Mouse (Mus musculus) lung, adult 18-20 months (tissue): ENCODE measurements around the gene Gm28305.

ENCODE experiments used
- DNase-seq, 2 experiments: peaks; one replicate each; pipeline ENCODE4 v3.0.0; 2022; ENCODE audit warnings: mixed read lengths in 2 of 2

Gene Gm28305

DNA sequence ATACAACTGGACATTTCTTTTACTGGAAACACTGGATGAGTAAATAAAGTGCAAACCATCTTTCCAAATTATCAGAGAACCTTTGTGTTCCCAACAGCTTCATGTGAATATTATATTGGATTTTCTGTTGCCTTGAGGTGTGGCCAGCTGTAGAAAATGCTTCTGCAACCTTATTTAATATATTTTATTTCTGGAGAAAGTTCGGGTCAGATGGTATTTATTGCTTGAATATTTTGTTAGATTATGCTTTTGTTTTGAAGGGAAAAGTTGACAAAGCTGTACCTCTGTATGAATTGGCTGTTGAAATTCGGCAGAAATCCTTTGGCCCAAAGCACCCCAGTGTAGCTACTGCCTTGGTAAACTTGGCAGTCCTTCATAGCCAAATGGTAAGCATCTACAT lies at the start of gene Gm28305:
Gene Gm28305 (plus strand): TSS at position 301 of the 400 bp plus-strand sequence.
- no peak for DNase-seq

- peak in 1 of 2 experiments; percentile 26 for DNase-seq
Observed at GRCm38 (mm10) chr9:103996496-103996895, 44.0 kb upstream of the Gm28305 start.

DNA sequence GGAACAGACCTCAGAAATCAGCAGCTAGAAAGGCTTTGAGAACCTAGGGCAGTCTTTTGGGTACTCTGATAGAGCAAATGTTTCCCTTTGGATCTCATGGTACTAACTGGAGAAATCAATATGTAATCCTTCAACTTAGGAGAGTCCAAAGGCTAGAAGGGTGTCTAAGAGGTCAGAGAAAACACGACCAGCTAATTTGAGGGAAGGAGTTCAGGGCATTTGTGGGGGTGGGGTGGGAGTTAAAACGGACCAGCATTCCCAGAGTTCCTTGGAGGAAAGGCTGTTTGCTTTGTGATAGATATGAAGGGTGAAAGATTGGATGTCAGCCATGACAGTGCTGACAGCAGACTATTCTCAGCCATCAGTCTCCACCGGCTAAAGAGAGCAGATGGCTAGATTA lies 39.9 kb upstream of the Gm28305 start:
- DNase-seq: no peak

GRCm38 (mm10) chr9:104001921-104002859 lies 38.3 kb upstream of the Gm28305 start, which contains the start of gene Nphp3:
TSS of gene Nphp3 (plus strand) at chr9:104002544.
- DNase-seq: peak; percentile 100

GRCm38 (mm10) chr9:104002913-104003330 lies 37.5 kb upstream of the Gm28305 start:
- DNase-seq: peak; percentile 70

- DNase-seq: no peak
Observed at GRCm38 (mm10) chr9:104014526-104014925, 25.9 kb upstream of the Gm28305 start.

DNA sequence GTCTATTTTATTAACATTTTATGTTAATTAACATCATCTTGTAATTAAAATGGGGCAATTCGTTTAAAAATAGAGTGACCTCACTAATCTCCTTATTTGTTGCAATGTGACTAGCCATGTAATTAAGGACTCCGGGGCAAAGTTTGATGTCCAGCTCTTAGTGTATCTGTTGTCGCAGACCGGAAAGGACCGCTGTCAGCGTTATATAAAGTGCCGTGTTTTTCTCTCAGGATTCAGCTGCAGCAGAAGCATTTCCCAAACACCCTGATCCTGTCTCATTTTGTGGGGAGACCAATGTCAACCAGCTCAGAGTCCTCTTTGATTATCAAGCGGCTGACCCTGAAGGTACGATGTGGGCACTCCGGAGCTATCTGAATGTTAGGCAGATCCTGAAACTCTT lies 19.4 kb upstream of the Gm28305 start:
- no peak for DNase-seq

GRCm38 (mm10) chr9:104027186-104027585 lies 13.3 kb upstream of the Gm28305 start:
- DNase-seq: no peak

DNA sequence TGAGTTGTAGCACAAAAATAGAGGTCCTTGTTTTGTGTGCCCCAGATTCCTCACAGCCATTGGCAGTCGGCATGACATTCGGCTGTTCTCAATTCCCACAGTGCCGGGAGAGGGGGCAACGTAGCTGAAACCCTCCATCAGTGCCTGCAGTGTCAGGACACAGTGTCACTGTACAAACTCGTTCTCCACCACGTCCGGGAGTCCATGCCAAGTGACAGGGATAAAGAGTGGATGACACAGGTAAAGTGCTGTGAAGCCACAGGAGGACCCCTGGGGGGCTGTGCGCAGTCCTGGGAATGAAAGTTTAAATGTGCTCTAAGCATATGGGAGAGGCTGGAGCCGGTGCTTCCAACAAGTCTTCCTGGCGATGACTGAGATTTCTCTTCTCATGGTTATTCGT lies 10.6 kb upstream of the Gm28305 start:
- DNase-seq: no peak

GRCm38 (mm10) chr9:104034231-104034630 lies 6.2 kb upstream of the Gm28305 start:
- no peak for DNase-seq

- DNase-seq: no peak
Observed at GRCm38 (mm10) chr9:104034718-104035117, 5.7 kb upstream of the Gm28305 start.

- DNase-seq: peak; percentile 71 to 77
Observed at GRCm38 (mm10) chr9:104035261-104036015, 5.0 kb upstream of the Gm28305 start.

- no peak for DNase-seq
Observed at GRCm38 (mm10) chr9:104038266-104038665, 2.2 kb upstream of the Gm28305 start.

- DNase-seq: no peak
Observed at GRCm38 (mm10) chr9:104039031-104039695, 1.3 kb upstream of the Gm28305 start.

DNA sequence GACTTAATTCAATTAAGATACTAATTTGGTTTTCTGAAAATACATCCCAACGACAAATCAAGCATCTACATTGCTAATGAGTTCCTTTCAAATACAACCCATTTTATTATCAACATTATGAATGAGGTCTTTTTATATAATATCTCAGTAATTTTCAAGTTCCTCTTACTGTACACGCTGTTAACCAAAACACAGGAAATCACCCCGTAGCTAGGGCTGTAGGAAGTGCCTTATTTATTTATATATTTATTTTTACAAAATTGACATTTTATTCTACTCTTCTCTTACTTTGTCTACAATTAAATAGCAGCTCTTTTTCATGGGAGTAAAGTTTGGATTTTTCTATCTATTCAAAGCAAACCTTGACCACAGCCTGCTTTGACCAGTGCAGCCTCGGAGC lies 720 bp upstream of the Gm28305 start:
- no peak for DNase-seq

DNA sequence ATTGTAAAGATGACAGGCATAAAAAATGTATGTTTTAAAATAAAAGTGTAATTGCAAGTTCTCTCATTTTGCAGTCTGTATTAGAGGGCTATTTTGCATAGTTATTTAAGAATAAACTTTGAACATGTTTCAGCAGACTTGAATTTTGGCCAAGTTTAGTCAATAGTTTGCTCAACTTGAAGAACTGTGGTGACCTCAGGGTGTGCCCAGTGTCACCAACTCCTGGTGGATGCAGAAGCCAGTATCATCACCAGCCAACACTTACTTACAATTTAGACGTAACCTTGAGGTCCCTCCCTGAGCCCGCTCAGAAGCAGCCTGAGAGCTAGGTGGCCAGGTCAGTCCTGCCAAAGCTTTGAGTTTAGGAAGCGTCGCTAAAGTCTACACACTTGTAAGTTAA lies 3.2 kb downstream of the Gm28305 start:
- DNase-seq: no peak

DNA sequence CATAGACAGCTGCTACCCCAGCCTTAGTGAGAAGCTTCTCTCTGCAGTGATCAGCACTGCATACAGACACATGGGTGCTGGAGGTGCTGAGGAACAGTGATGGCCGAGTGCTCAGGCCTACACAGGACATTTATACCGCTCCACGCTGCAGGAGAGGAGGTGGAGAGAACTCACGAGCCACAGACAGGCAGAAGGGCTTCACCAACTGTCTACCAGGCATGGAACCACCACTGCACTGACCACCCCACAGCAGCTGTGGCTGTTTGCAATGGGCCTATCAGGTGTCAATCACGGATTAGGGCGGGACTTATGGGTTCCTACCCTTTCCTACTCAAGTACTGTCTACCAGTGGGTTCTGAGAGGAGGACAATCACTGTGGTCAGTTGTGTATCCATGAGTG lies 10.6 kb downstream of the Gm28305 start:
- DNase-seq: no peak

GRCm38 (mm10) chr9:104062430-104063243 lies 22.2 kb downstream of the Gm28305 start, which contains the start of gene Uba5:
TSS of gene Uba5 (minus strand) at chr9:104063134.
- DNase-seq: peak; percentile 71

DNA sequence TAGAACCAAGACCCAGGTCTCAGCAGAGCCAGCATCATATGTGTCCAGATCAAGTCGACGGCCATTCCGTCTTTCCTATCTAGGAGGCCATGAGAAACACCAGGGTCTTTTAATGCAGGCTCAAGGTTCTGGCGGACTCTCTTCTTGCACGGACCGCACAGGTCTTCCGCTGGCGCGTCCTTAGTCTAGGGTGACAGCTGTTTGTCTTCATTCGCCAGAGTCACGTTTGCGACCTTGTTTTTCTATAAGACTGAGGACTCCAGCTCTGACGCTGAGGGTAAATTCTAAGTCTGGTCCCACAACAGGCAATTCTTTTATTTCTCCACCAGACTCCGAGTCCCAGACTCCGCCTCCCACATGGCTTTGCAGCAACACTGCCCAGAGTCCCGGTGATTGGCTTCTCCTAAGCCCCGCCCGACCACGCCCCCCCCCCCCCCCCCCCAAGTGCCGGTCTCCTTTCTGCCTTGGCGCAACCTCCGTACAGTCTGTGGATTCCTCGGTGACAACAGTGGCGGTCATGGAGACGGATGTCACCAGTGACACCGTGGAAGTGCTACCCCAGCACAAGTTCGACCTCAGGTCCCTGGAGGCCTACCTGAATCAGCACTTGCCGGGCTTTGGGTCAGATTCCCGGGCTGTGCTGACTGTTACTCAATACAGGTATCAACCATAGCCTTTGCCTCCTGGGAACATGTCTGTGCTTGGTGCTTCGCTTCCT lies 22.9 kb downstream of the Gm28305 start, which contains the start of gene Acad11:
Gene Acad11 (plus strand): TSS at position 134 of the 718 bp plus-strand sequence.
- DNase-seq: peak; percentile 82 to 84

GRCm38 (mm10) chr9:104064571-104064970 lies 24.1 kb downstream of the Gm28305 start:
- DNase-seq: no peak

DNA sequence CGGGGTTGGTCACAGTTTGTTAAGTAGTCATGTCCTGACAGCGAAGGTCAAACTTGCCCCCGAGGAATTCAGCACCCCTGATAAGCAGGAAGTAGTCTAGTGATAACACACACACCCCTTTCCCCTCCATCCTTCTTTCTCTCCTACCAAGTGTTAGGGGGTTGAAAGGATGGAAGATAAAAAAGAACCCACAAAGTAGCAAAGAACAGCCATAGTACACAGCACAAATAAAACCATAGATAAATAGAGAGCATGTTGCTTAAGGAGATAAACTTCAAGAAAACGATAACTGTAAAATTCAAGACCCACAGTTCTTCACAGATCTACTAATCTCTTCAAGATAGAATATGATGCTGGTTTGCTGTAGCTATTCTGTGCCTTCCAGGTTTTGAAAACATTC lies 29.8 kb downstream of the Gm28305 start:
- no peak for DNase-seq
